Mouse (Mus musculus) heart, embryonic 15.5 days (tissue): Measurements from ENCODE around the gene Panx1. TPM values are rescaled to one million over a fixed set of nuclear protein-coding genes. Genes with fewer than 3 reads are reported as not detected.

ENCODE experiments used
- ATAC-seq: fragments of 200-750 bp; cut with Nextera tagmentation; replicated peaks from 2 replicates; pipeline ENCODE4 v1.8.0; 2017; ENCODE audit warnings: low read depth, moderate TSS enrichment; ENCODE audit not compliant: insufficient number of reproducible peaks, insufficient read depth, low FRiP score
- H3K27ac ChIP-seq: fragments of 300-500 bp; sonication (generic); 2 replicates; pipeline ENCODE4 v1.5.1; 2015; ENCODE audit warnings: mild to moderate bottlenecking, inconsistent platforms
- H3K27me3 ChIP-seq: fragments of 300-500 bp; sonication (generic); 2 replicates; pipeline ENCODE4 v1.6.1; 2015; ENCODE audit warnings: inconsistent platforms
- H3K36me3 ChIP-seq: fragments of 300-500 bp; sonication (generic); 2 replicates; pipeline ENCODE4 v1.6.1; 2015; ENCODE audit warnings: mild to moderate bottlenecking, inconsistent platforms
- H3K4me1 ChIP-seq: fragments of 300-500 bp; sonication (generic); replicated peaks from 2 replicates; pipeline ENCODE4 v1.6.1; 2015; ENCODE audit warnings: inconsistent platforms
- H3K4me2 ChIP-seq: fragments of 300-500 bp; sonication (generic); 2 replicates; pipeline ENCODE4 v1.6.1; 2015; ENCODE audit warnings: inconsistent platforms, mild to moderate bottlenecking, moderate library complexity
- H3K4me3 ChIP-seq: fragments of 300-500 bp; sonication (generic); 2 replicates; pipeline ENCODE4 v1.5.1; 2015; ENCODE audit warnings: mild to moderate bottlenecking, inconsistent platforms
- H3K9ac ChIP-seq: fragments of 300-500 bp; sonication (generic); 2 replicates; pipeline ENCODE4 v1.6.1; 2015; ENCODE audit warnings: mild to moderate bottlenecking, inconsistent platforms
- H3K9me3 ChIP-seq: fragments of 300-500 bp; sonication (generic); replicated peaks from 2 replicates; pipeline ENCODE4 v1.6.1; 2016; ENCODE audit warnings: inconsistent platforms
- WGBS: fragments of 180-500 bp; shearing (Covaris S2); methylation state at CpG from one replicate; pipeline ENCODE4 v1.1.7; 2015; ENCODE audit warnings: mixed read lengths; 5-methylcytosine and 5-hydroxymethylcytosine counted together
- polyA plus RNA-seq: library from polyadenylated mRNA; unstranded; fragments of >200 nt; fragmentation: Nextera tagmentation; extraction: Ambion mirVana; gene quantifications from 2 replicates; pipeline ENCODE4 v1.2.1, GENCODE M21; 2015

Panx1 gene
- polyA plus RNA-seq, 1 experiment from 2014 or later: 17.9 TPM

- Histone ChIP-seq H3K4me3 (no peak overlapping the region), H3K27me3 (no peaks in the 10 kb centered on the region), H3K9ac (no peak overlapping the region), H3K9me3 (no peaks in the 10 kb centered on the region), H3K4me1 (peaks cover 7% of the 10 kb centered on the region; the same call in 1 of the 2 replicates), H3K36me3 (no peaks in the 10 kb centered on the region), H3K4me2 (no peak overlapping the region), H3K27ac (no peak overlapping the region)
- ATAC-seq: no peak
Measured at GRCm38 (mm10) chr9:15037237-15037636, 8.0 kb downstream of the Panx1 start.

- no peak overlapping the region for H3K4me3 ChIP-seq
- no peaks in the 10 kb centered on the region for H3K27me3 ChIP-seq
- no peaks in the 10 kb centered on the region for H3K36me3 ChIP-seq
- H3K9me3 ChIP-seq: no peaks in the 10 kb centered on the region
- H3K27ac ChIP-seq: no peak overlapping the region
- 69% methylated on average over 4 of the region's 4 CpGs for WGBS
- H3K4me2 ChIP-seq: no peak overlapping the region
- H3K4me1 ChIP-seq: peaks cover 7% of the 10 kb centered on the region; the same call in 1 of the 2 replicates
- H3K9ac ChIP-seq: no peak overlapping the region
- ATAC-seq: no peak
Measured at GRCm38 (mm10) chr9:15036807-15037206, 8.5 kb downstream of the Panx1 start.

- H3K36me3 ChIP-seq: no peaks in the 10 kb centered on the region
- 82% methylated on average over 2 of the region's 2 CpGs for WGBS
Measured at GRCm38 (mm10) chr9:15036405-15036804, 8.9 kb downstream of the Panx1 start.

GRCm38 (mm10) chr9:15035979-15036378 is 9.3 kb downstream of the Panx1 start:
- Histone ChIP-seq H3K4me2 (no peak overlapping the region), H3K4me1 (peaks cover 10% of the 10 kb centered on the region; the same call in 1 of the 2 replicates), H3K36me3 (no peaks in the 10 kb centered on the region), H3K9ac (no peak overlapping the region), H3K27ac (no peak overlapping the region), H3K4me3 (no peak overlapping the region), H3K27me3 (no peaks in the 10 kb centered on the region), H3K9me3 (no peaks in the 10 kb centered on the region)
- WGBS: 89% methylated on average over 7 of the region's 7 CpGs
- ATAC-seq: no peak

More at GRCm38 (mm10) chr9:15036405-15036804, 8.9 kb downstream of the Panx1 start:
- Histone ChIP-seq H3K4me2 (no peak overlapping the region), H3K4me1 (peaks cover 8% of the 10 kb centered on the region; the same call in 1 of the 2 replicates), H3K27me3 (no peaks in the 10 kb centered on the region), H3K9me3 (no peaks in the 10 kb centered on the region), H3K9ac (no peak overlapping the region), H3K27ac (no peak overlapping the region), H3K4me3 (no peak overlapping the region)
- no peak for ATAC-seq

GRCm38 (mm10) chr9:15034546-15035273 is 10.6 kb downstream of the Panx1 start:
- 70% methylated on average over 7 of the region's 7 CpGs for WGBS
- Histone ChIP-seq H3K9me3 (no peaks in the 10 kb centered on the region), H3K27ac (no peak overlapping the region), H3K4me3 (no peak overlapping the region), H3K36me3 (no peaks in the 10 kb centered on the region), H3K4me2 (no peak overlapping the region), H3K4me1 (peaks cover 16% of the 10 kb centered on the region; the same call in 1 of the 2 replicates), H3K9ac (no peak overlapping the region), H3K27me3 (no peaks in the 10 kb centered on the region)
- ATAC-seq: 0 out of 2 replicates have a peak, but pooled peaks have one; percentile 14

- H3K9ac ChIP-seq: no peak overlapping the region
- H3K27ac ChIP-seq: no peak overlapping the region
- peaks cover 16% of the 10 kb centered on the region; the same call in 1 of the 2 replicates for H3K4me1 ChIP-seq
- no peaks in the 10 kb centered on the region for H3K9me3 ChIP-seq
- H3K4me2 ChIP-seq: no peak overlapping the region
- no peak for ATAC-seq
- no peak overlapping the region for H3K4me3 ChIP-seq
- WGBS: 62% methylated on average over 5 of the region's 5 CpGs
- no peaks in the 10 kb centered on the region for H3K36me3 ChIP-seq
- no peaks in the 10 kb centered on the region for H3K27me3 ChIP-seq
Measured at GRCm38 (mm10) chr9:15033568-15034160, 11.6 kb downstream of the Panx1 start.

GRCm38 (mm10) chr9:15032797-15033196 is 12.5 kb downstream of the Panx1 start:
- ATAC-seq: no peak
- H3K27me3 ChIP-seq: no peaks in the 10 kb centered on the region
- H3K4me2 ChIP-seq: no peak overlapping the region
- no peak overlapping the region for H3K27ac ChIP-seq
- no peak overlapping the region for H3K9ac ChIP-seq
- no peaks in the 10 kb centered on the region for H3K36me3 ChIP-seq
- no peak overlapping the region for H3K4me3 ChIP-seq
- WGBS: 92% methylated on average over 4 of the region's 4 CpGs
- peaks cover 16% of the 10 kb centered on the region; the same call in 1 of the 2 replicates for H3K4me1 ChIP-seq
- no peaks in the 10 kb centered on the region for H3K9me3 ChIP-seq

- H3K27ac ChIP-seq: no peak overlapping the region
- 43% methylated on average over 8 of the region's 8 CpGs for WGBS
Measured at GRCm38 (mm10) chr9:15030771-15031170, 14.5 kb downstream of the Panx1 start.

GRCm38 (mm10) chr9:15029025-15029727 is 16.1 kb downstream of the Panx1 start:
- no peak for ATAC-seq
- Histone ChIP-seq H3K27ac (no peak overlapping the region), H3K27me3 (no peaks in the 10 kb centered on the region), H3K9me3 (no peaks in the 10 kb centered on the region), H3K4me3 (no peak overlapping the region), H3K4me1 (0 out of 2 replicates have a peak, but pooled peaks cover 8% of the 10 kb centered on the region), H3K4me2 (no peak overlapping the region), H3K36me3 (no peaks in the 10 kb centered on the region), H3K9ac (no peak overlapping the region)
- WGBS: 48% methylated on average over 5 of the region's 5 CpGs

More at GRCm38 (mm10) chr9:15030771-15031170, 14.5 kb downstream of the Panx1 start:
- Histone ChIP-seq H3K4me3 (no peak overlapping the region), H3K9me3 (no peaks in the 10 kb centered on the region), H3K4me1 (peaks cover 13% of the 10 kb centered on the region; the same call in 1 of the 2 replicates), H3K36me3 (no peaks in the 10 kb centered on the region), H3K4me2 (no peak overlapping the region), H3K9ac (no peak overlapping the region), H3K27me3 (no peaks in the 10 kb centered on the region)
- ATAC-seq: peak; percentile 65; the same call in 1 of the 2 replicates

GRCm38 (mm10) chr9:15027725-15028124 is 17.6 kb downstream of the Panx1 start:
- no peaks in the 10 kb centered on the region for H3K27me3 ChIP-seq
- 60% methylated on average over 3 of the region's 3 CpGs for WGBS
- no peak overlapping the region for H3K4me2 ChIP-seq
- H3K4me1 ChIP-seq: 0 out of 2 replicates have a peak, but pooled peaks cover 8% of the 10 kb centered on the region
- H3K9me3 ChIP-seq: no peaks in the 10 kb centered on the region
- no peak overlapping the region for H3K27ac ChIP-seq
- no peaks in the 10 kb centered on the region for H3K36me3 ChIP-seq
- no peak for ATAC-seq
- no peak overlapping the region for H3K9ac ChIP-seq
- H3K4me3 ChIP-seq: no peak overlapping the region

GRCm38 (mm10) chr9:15023049-15023448 is 22.2 kb downstream of the Panx1 start:
- Histone ChIP-seq H3K4me2 (no peak overlapping the region), H3K36me3 (no peaks in the 10 kb centered on the region), H3K9ac (no peak overlapping the region), H3K9me3 (no peaks in the 10 kb centered on the region), H3K4me3 (no peak overlapping the region), H3K27ac (no peak overlapping the region), H3K27me3 (no peaks in the 10 kb centered on the region), H3K4me1 (no peaks in the 10 kb centered on the region)
- ATAC-seq: no peak
- 95% methylated on average over 1 of the region's 1 CpGs for WGBS
